Mouse (Mus musculus): ENCODE data around the gene Gm9913.

Gene Gm9913

DNA sequence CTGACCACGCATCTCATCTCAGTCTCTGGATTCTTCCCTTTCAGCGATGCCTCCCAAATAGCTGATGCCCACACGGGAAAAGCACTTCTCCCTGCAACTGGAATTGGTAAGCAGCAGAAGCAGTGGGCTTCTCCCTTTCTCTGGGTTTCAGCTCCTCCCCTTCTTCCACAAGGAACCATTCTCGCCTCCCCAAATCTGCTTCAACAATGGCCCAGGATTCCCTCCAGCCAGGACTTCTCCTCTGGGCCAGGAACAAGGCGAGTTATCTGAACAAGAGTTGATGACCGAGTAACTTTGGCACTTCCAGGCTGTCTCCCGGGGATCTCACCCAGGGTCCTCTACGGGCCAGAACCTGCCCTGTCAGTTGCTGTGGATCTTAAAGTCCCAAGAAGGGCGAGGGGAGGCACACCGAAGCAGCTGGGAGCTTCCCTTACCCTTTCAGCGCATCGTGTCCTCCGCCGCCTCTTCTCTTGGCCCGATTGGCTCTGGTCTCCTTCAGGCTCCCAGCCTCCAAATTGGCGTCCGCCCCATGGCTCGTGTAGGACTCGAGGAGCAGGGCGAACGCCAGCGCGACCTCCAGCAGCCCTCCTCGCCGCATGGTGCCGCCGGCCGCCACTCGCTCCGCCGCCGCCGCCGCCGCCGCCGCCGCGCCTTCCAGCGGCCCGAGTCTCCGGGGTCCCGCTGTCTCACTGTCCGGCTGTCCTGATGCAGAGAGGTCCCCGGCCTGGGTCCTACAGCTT, at the start of gene Gm9913:
Gene Gm9913, plus strand, starts transcription at position 84 of the 740 bp plus-strand sequence.
- DNase-seq (ENCODE audit: low spot score in 2 of 2), result peak; percentile 29 to 38

DNA sequence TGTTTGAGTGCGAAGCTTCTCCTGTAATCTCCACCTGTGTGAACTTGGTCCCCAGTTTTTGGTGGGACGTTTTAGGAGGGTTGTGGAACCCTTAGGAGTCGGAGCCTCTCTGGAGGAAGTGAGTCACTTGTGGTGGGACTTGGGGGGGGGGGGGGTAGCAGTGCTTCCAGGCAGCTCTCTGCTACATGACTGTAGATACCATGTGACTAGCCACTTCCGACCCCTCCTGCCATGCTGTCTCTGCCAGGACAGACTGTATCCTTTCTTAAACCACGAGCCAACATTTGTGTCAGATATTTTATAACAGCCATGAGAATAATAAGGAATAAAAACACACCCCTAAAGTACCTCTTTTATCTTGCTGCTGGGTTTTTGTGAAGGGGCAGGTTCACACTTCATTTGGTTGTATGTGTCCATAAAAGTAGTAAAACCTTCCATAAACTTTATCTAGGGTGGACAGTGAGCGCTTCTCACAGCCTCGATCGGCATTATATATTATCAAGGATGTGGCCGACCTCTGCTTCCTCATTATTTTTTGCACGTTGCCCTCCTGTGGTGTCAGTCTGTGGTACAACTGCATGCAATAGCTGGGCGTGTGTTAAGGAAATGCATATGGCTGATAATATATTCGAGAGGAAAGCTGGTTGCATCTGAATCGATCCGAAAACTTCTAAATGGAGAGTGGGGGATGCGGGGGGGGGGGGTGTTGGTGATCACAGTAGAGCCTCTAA, 48.7 kb upstream of the Gm9913 start:
- no peak for DNase-seq (ENCODE audit: low spot score in 2 of 2)

DNA sequence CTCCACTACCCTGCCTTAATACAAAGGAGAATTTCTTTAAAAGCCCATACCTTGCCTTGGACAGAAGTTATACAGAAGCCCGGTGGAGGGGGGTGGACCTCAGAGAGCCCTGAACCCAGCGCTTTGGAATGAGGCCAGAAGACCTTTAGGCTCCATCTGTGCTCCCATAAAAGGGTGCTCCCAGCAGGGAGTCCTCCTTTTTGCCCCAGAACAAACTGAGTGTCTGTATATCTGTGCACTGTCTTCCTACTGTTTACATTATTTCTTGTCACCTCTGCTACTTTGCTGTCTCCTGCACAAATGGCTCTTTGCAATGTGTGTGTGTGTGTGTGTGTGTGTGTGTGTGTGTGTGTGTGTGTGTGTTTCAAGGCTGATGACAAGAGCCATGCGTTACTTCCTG, 45.8 kb upstream of the Gm9913 start:
- no peak for DNase-seq (ENCODE audit: low spot score in 2 of 2)

DNA sequence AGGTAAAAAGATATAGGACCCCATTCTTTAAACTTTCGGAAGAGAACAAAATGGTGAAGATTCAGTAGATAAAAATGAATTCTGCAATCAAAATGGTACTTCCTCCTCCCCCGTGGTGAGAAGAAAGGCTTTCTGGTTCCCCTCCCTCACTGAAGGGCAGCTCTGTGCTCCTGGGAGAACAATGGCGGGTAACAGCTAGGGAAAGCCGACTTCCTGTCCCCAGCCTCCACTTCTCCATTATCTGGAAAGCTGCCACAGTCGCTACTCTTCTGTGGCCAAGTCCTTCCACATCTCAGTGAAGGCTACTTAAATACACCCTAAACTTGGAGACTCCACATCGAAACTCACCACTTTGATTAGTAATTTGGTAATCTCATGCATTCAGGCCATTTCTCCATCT, 40.9 kb upstream of the Gm9913 start:
- no peak for DNase-seq (ENCODE audit: low spot score in 2 of 2)

DNA sequence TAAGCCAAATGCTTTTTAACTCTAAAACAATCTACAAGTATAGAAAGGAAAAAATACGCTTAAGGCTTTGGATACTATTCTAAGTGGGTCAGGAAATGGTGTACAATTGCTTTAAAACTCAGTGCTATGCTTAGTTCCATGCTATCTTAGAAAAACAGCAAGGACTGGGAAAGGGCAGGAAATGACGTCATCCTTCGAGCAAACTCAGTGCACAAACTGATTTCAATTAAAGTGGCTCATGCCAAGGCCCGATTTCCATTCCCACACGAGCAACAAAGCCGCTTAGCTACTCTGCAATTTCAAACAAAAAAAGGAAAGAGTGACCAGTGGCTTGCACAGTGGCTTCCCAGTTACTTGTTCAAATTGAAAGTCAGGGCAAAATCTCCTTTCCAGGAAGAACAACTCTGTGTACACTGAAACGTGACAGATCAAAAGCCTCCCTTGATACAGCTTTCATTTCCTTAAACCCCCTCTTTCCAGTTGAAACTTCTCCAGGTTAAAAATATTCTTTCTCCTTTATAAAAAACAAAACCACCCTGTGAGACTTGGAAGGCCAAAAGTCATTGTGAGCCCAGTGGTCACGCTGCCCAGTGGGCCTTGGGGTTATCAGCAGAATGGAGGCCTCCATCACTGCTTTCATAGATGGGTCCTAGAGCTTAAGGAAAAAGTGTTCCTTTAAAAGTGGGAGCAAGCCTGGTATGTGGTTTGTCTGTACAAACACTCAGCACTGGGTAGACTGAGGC, 34.2 kb upstream of the Gm9913 start:
- DNase-seq (ENCODE audit: low spot score in 2 of 2), result peak; percentile 13 to 20

DNA sequence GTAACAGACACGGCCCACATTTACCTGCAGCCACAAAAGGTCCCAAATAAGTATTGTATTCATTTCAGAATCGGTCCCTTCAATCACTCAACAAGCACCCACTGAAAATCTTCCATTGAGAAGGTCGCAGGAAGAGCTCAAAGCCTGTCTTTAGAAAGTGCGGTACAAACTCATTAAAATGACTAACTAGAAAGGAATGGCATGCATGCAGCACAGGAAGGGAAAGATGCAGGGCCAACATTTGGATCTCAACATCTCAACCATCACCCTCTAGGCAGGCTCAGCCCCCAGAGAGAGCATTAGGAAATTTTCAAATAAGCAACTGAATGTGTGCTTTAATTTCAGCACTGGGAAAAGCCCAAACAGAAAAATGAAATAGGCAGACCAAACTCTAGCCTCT, 33.2 kb upstream of the Gm9913 start:
- no peak for DNase-seq (ENCODE audit: low spot score in 2 of 2)

DNA sequence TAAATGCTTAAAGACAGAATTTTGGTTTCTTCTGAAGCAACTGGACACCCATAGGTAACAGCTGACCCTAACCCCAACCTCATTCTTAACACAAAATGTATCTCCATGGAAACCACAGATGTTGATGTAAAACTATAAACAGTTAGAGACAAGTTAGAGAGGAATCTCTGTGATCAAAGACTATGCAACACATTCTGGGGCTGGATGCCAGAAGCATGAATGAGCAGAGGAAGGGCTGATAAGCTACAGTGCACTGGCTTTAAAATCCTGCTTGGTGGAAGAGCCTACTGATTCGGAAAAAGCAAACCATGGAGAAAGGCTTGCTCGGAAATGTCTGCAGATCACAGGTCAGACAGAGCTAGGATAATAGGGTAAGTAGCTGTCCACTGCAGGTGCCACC, 31.7 kb upstream of the Gm9913 start:
- no peak for DNase-seq (ENCODE audit: low spot score in 2 of 2)

DNA sequence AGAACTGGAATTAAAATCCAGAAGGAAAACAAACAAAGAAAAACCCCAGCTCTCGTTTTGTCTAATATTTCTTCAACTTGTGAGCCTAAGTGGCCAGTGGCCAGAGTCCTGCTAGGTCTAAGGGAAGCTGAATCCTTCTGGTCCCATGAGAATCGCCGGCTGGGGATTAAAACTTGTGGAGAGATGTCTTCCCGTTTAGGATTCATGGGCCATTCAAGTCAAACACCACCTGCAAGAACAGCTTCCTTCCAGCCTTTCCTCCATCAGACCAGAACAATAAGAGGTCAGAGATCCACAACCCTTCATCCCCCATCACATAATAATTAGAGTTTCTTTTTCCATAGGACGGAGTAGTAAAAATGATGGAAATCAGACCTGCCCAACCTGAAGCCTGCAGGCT, 30.2 kb upstream of the Gm9913 start:
- DNase-seq (ENCODE audit: low spot score in 2 of 2), result no peak

DNA sequence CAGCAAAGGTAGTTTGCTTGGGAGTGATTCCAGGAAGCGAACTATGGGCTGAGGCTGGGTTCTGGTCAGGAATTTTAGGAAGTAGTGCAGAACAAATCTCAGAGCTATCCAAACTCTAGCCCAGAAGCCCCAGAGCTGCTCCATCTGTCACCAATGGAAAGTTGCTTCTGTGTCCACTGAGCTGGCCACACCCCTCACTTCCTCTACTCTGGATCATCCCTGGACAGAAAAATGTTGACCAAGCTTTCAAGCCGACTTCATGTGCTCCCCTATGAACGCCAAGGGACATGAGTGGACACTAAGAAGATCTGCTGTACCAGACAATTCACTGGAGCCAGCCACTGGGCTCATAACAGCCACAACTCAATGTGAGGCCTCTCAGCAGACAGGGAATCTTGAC, 28.7 kb upstream of the Gm9913 start:
- no peak for DNase-seq (ENCODE audit: low spot score in 2 of 2)

DNA sequence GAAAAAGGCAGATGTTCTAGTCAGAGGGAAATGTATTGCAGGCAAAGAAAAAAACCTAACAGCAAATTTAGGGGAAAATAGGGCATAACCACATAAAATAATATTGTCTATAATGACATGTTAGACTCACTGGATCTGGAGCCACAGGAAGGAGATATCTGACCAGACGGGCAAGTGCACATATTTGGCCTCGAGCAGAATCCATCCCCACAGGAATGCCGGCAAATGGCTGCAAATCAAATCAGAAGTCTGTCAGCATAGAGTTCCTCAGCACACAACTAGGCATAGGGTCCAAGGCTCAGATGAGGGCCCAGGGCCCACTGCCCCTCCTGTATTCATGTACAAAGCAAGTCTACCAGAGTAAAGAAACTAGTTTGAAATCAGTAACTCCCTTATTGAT, 27.5 kb upstream of the Gm9913 start:
- DNase-seq (ENCODE audit: low spot score in 2 of 2), result no peak

DNA sequence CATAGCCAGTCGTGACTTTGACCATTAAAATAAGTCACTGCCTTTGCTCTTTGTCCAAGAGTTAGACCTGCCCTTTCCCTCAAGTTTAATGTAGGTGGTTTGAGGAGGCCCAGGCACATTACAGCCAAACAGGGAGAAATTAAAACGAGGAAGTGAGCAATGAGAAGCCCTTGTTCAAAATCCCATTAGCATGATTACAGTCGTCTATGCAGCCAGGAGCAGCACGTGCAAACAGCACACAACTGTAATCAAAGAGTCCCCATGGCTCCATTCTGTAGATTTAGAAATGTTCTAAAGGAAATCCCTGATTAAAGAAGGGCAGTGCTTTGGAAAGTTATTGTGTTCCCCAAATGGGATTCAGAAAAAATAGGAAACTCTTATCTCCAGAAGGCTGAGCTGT, 26.2 kb upstream of the Gm9913 start:
- DNase-seq (ENCODE audit: low spot score in 2 of 2), result no peak

DNA sequence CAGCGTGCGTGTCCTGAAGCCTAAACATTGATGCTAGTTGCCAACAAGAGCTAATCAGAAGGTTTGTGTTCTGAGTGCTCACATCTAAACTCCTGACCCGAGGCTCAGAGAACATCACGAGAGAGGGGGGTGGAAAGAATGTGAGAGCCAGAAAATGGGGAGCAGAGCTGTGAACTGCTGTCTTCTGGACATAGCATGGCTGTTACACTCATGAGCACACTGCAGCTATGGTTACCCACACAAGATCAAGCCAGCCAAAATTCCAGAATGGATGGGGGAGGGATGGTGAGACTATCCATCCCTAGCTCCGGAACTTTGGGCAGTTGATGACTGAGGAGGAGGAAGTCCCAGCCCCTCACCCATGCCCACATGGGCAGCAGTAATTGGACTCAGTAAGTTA, 24.8 kb upstream of the Gm9913 start:
- no peak for DNase-seq (ENCODE audit: low spot score in 2 of 2)

DNA sequence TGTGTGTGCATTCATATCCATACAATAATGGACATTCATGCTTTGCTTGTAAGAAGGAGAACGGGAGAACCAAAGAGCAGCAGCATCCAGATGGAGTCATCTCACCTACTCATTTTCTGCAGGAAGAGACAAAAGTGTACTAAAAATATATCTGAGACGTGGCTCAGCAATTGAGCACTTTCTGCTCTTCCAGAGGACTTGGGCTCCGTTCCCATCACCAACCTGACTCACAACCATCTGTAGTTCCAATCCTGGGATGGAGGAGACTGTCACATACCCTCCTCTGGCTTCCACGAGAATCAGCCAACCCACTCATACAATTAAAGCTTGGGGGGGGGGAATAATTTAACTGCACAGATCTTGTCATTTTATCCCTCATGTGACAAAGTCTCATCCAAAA, 23.8 kb upstream of the Gm9913 start:
- DNase-seq (ENCODE audit: low spot score in 2 of 2), result peak; percentile 64 to 74

DNA sequence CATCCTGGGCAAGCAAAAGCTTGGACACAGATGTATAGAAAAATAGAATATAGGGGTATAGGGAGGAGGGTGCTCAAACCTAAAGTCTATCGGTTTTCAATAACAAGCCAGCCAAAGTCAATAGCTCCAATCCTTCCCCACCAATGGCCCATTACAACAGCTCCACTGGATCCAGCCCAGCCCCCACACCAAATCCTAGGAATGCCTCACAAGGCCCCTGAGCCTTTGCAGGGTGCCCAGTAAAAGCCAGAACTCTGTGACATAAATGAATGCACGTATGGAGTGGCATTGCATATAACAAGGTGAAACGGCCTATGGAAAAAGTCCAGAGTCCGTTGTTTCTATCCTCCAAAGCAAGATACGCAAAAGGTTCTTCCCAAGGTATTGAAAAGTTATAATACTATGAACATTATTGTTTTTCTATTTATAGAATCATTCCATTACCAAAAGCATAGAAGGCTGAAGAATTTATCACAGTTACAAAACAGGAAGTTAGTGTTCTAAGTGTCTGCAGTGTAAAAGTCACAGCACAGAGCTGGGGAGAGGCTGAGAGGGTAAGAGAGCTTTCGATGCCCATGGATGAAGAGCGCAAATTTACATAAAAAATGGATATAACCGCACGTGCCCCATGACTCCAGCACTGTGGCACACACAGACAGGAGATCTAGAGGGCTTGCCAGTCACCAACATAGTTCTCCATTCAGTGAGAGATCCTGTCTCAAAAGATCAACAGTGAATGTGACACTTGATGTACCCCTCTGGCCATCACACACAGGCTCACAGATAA, 23.2 kb upstream of the Gm9913 start:
- DNase-seq (ENCODE audit: low spot score in 2 of 2), result no peak

DNA sequence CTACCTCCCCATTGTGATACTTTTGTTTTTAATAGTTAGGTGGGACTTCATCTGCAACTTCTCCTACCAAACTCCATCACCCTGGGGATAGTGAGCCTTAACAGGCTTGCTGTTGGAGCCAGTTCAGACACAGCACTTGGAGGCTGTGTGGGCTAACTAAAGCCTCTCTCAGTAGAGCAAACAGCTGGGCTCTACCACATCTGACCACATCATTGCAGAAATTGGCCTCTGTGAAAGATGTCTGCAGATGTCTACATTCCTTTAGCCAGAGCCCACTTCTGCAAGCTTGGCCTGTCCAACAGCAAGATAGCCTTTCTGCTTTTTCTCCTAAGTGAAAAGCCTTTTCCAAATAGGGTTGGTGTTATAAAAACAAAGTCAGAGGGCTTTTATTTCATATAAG, 20.7 kb upstream of the Gm9913 start:
- DNase-seq (ENCODE audit: low spot score in 2 of 2), result no peak

DNA sequence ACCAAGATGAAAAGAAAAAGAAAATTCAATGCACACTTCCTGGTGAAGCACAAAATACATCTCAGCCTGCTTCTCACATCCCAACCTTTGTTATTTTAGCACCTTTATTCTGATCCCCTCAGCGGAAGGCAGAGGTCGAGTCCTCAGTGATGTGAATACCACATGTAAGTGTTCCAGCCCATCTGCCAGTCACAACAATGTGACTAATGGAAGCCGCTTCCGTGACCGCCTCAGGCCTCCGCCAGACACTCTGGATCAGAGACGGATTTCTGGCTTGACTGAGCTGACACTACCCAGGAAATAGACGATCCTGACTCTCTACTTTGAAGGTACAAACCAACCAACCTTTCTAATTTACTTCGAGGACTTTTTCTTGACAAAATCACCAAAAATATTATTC, 20.0 kb upstream of the Gm9913 start:
- DNase-seq (ENCODE audit: low spot score in 2 of 2), result no peak

DNA sequence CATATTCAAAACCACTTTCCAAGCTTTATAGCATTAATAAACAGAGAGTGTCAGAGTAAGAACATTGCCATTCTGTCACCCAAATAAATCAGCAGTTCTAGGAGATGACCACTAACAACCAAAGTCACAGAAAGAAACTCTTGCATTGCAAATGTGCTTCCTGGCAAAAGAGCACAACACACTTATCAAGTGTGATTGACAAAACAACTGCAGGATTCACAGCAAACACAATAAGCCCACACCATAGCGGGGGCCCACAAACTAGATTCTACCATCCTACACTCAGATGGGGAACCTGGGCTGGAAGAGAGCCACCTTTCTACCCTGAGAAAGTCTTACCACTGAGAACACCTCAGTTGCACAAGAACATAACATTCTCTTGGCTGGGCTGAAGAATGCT, 14.9 kb upstream of the Gm9913 start:
- no peak for DNase-seq (ENCODE audit: low spot score in 2 of 2)

DNA sequence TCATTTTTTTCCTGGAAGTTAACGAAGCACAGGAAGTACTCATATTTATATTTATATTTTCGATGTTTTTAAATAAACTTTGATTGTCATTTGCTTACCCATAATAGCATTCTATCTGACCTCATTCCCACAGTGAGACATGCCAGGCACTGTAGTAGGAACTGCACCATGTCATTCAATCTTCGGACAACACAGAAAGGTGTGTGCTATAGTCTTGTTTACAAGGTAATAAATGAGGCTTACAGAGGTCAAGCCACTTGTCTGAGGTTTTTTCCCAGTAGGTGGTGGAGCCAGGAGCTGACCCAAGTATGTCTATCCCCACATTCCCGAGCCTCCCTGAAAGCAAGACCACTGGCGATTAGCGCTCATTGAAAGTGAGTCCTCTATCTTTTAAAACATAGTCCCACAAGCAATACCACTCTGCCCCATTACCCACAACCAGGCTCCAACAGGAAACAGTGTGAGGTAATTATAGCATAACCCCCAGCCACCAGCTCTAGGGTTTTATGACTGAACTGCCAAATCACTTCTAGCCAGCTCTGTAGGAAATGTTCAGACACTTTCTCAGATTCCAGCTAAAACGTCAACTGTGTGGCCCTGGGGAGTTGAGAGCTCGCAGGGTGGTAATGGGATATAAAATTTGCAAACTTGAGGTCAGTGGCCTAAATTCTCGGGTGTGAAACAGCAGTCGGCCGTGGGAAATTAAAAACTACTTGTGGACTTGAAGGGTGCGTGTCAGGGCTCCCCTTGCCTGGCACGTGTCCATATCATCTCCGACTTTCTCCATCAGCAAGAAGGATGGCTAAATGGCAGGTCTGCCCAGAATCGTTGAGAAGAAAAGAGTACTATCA, 12.6 kb upstream of the Gm9913 start:
- no peak for DNase-seq (ENCODE audit: low spot score in 2 of 2)

DNA sequence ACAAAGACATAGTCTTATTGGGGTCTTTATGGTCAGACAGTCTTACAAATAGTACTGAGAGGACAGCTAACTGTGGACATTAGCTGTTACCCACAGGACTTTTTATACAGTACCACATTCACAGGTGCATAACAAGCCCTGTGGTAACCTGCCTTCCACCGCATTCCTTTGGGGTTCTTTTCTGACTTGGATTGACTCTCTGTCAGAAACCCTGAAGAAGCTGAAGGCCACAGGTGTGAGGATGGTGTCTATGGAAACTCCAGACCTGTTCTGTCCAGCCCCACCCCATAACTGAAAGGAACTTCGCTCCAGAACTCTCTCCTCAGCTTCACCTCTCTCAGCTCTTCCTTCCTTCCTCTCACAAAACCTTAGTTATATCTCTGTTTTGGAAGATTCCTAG, 10.6 kb upstream of the Gm9913 start:
- no peak for DNase-seq (ENCODE audit: low spot score in 2 of 2)

DNA sequence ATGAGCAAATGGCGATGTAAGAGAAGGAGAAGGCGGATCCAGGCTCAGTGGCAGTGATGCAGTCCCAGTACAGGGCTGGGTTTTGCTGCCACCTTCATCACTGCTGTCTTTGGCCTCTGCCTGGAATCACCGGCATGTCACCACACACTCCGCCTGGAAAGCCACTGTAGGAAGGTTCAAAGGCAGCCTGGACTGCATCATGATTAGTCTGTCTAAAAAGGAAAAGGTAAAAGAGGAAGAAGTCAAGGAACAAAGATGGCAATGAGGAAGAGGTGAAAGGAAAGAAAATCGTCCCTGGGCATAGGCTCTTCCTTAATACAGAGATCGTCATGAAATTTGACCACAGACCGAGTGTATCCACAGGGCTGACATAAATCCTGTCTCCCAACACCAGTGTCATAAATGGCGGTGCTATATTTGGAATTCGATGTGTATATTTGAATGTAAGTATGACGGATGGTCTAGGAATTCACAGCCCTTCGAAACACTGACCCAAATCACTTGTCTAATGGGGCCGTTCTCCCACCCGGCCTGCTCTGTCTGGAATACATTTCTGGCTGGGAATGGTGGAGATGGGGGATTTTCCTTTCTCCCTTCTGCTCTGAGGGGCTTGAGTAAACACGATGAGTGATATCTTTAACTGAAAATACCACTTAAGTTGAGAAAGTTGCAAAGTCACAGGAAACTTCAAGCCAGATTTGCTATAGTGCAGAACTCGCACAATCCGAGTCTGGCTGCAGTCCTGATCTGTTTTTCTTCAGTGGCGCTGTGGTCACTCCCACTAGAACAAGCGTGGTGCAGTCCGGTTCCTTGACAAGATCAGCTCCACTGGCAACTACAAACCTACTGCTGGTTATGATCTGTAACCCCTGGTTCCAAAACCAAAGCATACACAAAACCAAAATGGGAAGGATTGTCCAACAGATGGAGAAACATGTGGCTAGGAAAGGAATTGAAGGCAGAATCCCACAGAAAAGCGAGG, 9.8 kb upstream of the Gm9913 start:
- no peak for DNase-seq (ENCODE audit: low spot score in 2 of 2)
